Mouse (Mus musculus): ENCODE results near the gene 1810010H24Rik. TPM values are rescaled to one million over a fixed set of nuclear protein-coding genes. Genes with fewer than 3 reads are reported as not detected.
"Not testable (repeated sequence)": the region's sequence is repeated elsewhere in the genome, so short reads cannot be mapped to it uniquely, and the experiment has no call there.

1810010H24Rik gene
- polyA plus RNA-seq, 1 experiment from 2014 or later, result 2.5 TPM

DNA sequence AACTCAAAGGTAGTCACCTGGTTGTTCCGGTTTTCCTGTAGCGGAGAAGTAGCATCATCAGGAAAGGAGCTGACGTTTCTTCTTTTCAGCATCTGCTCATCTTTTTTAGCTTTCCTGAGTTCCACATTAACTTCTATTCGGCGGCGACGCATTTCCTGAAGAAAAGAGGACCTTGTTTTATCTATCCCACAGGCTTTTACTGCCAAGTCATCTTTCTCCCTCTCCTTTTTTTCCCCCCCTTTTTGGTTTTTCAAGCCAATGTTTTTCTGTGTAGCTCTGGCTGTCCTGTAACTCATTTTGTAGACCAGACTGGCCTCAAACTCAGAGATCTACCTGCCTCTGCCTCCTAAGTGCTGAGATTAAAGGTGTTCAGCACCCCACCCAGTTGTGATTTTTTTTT lies 29.0 kb upstream of the 1810010H24Rik start:
- not testable (repeated sequence) for H3K27ac ChIP-seq (ENCODE audit: low read length); H3K4me2 ChIP-seq (replicated peaks; ENCODE audit: low read depth, low read length); H3K9me3 ChIP-seq (ENCODE audit: control insufficient read depth, low read depth, low read length); H3K4me3 ChIP-seq (ENCODE audit: low read depth, low read length); ATAC-seq (ENCODE audit: insufficient number of reproducible peaks, insufficient read depth, low FRiP score, low read depth); H3K9ac ChIP-seq (replicated peaks; ENCODE audit: low read depth, low read length); H3K27me3 ChIP-seq (ENCODE audit: control insufficient read depth, insufficient read depth, low read length); H3K4me1 ChIP-seq (ENCODE audit: control insufficient read depth, insufficient read depth, low read length)
- peaks cover 40% of the 10 kb centered on the region for H3K36me3 ChIP-seq (ENCODE audit: control insufficient read depth, insufficient read depth, low read length)
- 93% methylated on average over 7 of the region's 7 CpGs for WGBS

DNA sequence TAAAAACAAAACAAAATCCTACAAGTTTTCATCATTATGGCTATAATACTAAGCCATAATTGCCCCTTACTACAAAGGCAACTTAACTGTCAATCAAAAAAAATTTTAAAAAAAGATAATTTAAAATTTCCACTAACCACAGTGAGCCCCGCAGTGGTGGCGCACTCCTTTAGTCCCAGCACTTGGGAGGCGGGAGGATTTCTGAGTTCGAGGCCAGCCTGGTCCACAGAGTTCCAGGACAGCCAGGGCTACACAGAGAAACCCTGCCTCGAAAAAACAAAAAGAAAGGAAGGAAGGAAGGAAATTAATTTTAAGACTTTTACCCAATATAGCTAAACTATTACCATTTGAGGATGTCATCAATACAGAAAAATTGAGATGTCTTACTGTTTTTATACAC lies 27.5 kb upstream of the 1810010H24Rik start:
- 15% methylated on average over 5 of the region's 5 CpGs for WGBS
- 0 out of 2 replicates have a peak, but pooled peaks cover 3% of the 10 kb centered on the region for H3K4me1 ChIP-seq (ENCODE audit: control insufficient read depth, insufficient read depth, low read length)

DNA sequence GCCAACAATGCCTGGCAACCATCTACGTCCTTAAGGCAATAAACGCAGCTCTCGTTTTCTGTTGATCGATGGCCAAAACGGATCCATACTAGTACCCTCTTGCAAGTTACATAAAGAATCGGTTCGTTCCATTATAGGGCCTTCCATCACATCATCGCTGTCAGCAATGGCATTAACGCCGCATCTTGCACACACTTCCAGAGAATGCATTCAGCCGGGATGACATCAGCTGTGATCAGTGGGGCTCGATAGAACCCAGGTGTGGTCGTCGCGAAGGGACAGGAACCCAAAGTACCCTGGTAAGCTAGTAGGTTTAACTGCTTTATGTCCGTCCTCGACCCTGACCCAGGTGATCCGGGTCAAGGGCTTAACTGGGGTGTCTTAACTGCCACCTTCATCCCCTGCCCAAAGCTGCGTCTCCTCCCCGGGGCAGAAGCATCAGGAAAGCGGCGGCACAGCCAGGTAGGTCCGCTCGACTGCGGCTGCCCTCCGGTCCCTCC lies 26.8 kb upstream of the 1810010H24Rik start:
- no peaks in the 10 kb centered on the region for H3K27me3 ChIP-seq (ENCODE audit: control insufficient read depth, insufficient read depth, low read length)
- peak overlapping the region; percentile 84 for H3K9ac ChIP-seq (replicated peaks; ENCODE audit: low read depth, low read length)
- H3K36me3 ChIP-seq (ENCODE audit: control insufficient read depth, insufficient read depth, low read length), result peaks cover 23% of the 10 kb centered on the region
- H3K4me2 ChIP-seq (replicated peaks; ENCODE audit: low read depth, low read length), result peak overlapping the region; percentile 62
- under 1% methylated on average over 26 of the region's 26 CpGs for WGBS
- peak; percentile 1; the same call in 1 of the 2 replicates for ATAC-seq (ENCODE audit: insufficient number of reproducible peaks, insufficient read depth, low FRiP score, low read depth)
- peak overlapping the region; percentile 96 for H3K4me3 ChIP-seq (ENCODE audit: low read depth, low read length)
- peak overlapping the region; percentile 93 for H3K27ac ChIP-seq (ENCODE audit: low read length)
- H3K9me3 ChIP-seq (ENCODE audit: control insufficient read depth, low read depth, low read length), result no peaks in the 10 kb centered on the region
- H3K4me1 ChIP-seq (ENCODE audit: control insufficient read depth, insufficient read depth, low read length), result 0 out of 2 replicates have a peak, but pooled peaks cover 3% of the 10 kb centered on the region

More for the DNA sequence above, 27.5 kb upstream of the 1810010H24Rik start:
- peaks cover 29% of the 10 kb centered on the region for H3K36me3 ChIP-seq (ENCODE audit: control insufficient read depth, insufficient read depth, low read length)
- peak overlapping the region; percentile 93; the same call in 1 of the 2 replicates for H3K27ac ChIP-seq (ENCODE audit: low read length)
- no peaks in the 10 kb centered on the region for H3K9me3 ChIP-seq (ENCODE audit: control insufficient read depth, low read depth, low read length)
- H3K9ac ChIP-seq (replicated peaks; ENCODE audit: low read depth, low read length), result peak overlapping the region; percentile 84
- peak overlapping the region; percentile 96 for H3K4me3 ChIP-seq (ENCODE audit: low read depth, low read length)
- no peaks in the 10 kb centered on the region for H3K27me3 ChIP-seq (ENCODE audit: control insufficient read depth, insufficient read depth, low read length)
- ATAC-seq (ENCODE audit: insufficient number of reproducible peaks, insufficient read depth, low FRiP score, low read depth), result no peak
- peak overlapping the region; percentile 62 for H3K4me2 ChIP-seq (replicated peaks; ENCODE audit: low read depth, low read length)

DNA sequence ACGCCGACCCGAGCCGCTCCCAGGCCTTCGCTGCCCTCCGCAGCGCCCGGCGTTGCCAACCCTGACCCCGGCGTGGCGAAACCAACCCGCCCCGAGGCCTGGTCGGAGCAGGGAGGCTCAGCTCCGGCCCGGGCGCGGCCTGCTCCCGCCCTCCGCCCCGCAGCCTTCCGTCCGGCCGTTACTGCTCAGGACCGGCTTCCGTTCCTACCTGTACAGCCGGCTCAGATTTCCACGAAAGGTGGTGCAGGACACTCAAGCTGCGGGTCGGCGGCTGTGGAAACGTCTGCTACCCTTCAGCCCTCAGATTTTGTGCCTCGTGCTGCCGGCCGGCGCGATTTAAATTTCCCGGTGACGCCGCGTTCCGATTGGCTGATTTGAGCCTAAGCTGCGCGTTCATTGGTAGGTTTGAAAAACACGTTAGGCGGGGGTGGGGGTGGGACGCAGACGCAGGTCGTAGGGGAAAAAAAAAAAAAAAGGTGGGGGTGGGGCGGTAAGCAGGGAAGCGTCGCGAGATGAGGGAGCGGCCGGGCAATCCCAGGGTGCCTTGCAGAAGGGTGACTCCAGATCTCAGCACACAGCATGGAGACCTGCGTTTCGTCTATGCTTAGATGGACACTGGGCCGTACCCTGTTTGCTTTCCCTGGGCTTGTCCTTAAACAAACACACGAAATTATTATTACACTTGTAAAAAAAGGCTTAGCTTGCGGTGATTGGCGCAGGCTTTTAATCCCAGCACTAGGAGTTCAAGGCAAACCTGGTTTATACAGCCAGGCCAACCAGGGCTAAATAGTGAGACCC lies 26.1 kb upstream of the 1810010H24Rik start, which contains the start of gene Kpna2:
TSS of gene Kpna2 (minus strand) at position 391 of the 798 bp plus-strand sequence.
- peak within 1 kb of the TSS; percentile 84 for H3K9ac ChIP-seq (replicated peaks; ENCODE audit: low read depth, low read length)
- H3K27ac ChIP-seq (ENCODE audit: low read length), result peak within 1 kb of the TSS; percentile 93
- H3K27me3 ChIP-seq (ENCODE audit: control insufficient read depth, insufficient read depth, low read length), result no peaks in the 10 kb centered on the region
- H3K36me3 ChIP-seq (ENCODE audit: control insufficient read depth, insufficient read depth, low read length), result peaks cover 18% of the 10 kb centered on the region
- peak; percentile 96 for ATAC-seq (ENCODE audit: insufficient number of reproducible peaks, insufficient read depth, low FRiP score, low read depth)
- WGBS, result under 1% methylated on average over 60 of the region's 62 CpGs
- H3K4me3 ChIP-seq (ENCODE audit: low read depth, low read length), result peak within 1 kb of the TSS; percentile 96
- no peaks in the 10 kb centered on the region for H3K4me1 ChIP-seq (ENCODE audit: control insufficient read depth, insufficient read depth, low read length)
- no peaks in the 10 kb centered on the region for H3K9me3 ChIP-seq (ENCODE audit: control insufficient read depth, low read depth, low read length)
- H3K4me2 ChIP-seq (replicated peaks; ENCODE audit: low read depth, low read length), result peak within 1 kb of the TSS; percentile 62

DNA sequence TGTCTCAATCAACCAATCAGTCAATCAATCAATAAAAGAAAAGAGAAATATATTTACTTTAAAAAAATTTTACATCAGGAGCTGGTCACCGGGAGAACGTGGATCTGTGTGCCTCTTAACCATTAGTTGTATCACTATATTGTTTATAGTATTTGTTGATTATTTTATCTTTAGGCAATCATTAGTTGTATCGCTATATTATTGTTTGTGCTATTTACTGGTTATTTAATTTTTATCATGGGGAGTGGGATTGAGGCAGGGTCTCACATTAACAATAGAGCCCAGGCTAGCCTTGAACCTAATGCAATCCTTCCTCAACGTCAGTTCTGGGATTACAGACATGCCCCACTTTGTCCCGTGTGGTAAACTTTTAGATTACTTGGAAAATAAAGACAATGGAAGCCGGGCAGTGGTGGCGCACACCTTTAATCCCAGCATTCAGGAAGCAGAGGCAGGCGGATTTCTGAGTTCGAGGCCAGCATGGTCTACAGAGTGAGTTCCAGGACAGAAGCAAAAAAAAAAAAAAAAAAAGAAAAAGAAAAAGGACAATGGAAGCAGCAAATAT lies 25.4 kb upstream of the 1810010H24Rik start:
- 75% methylated on average over 9 of the region's 9 CpGs for WGBS
- Histone ChIP-seq H3K9me3 (ENCODE audit: control insufficient read depth, low read depth, low read length) (no peaks in the 10 kb centered on the region), H3K4me1 (ENCODE audit: control insufficient read depth, insufficient read depth, low read length) (no peaks in the 10 kb centered on the region), H3K27me3 (ENCODE audit: control insufficient read depth, insufficient read depth, low read length) (no peaks in the 10 kb centered on the region), H3K4me3 (ENCODE audit: low read depth, low read length) (peak overlapping the region; percentile 20), H3K9ac (replicated peaks; ENCODE audit: low read depth, low read length) (0 out of 2 replicates have a peak overlapping the region, but pooled peaks have one; percentile 39), H3K36me3 (ENCODE audit: control insufficient read depth, insufficient read depth, low read length) (peaks cover 11% of the 10 kb centered on the region), H3K27ac (ENCODE audit: low read length) (peak overlapping the region; percentile 87), H3K4me2 (replicated peaks; ENCODE audit: low read depth, low read length) (peak overlapping the region; percentile 43)
- no peak for ATAC-seq (ENCODE audit: insufficient number of reproducible peaks, insufficient read depth, low FRiP score, low read depth)

DNA sequence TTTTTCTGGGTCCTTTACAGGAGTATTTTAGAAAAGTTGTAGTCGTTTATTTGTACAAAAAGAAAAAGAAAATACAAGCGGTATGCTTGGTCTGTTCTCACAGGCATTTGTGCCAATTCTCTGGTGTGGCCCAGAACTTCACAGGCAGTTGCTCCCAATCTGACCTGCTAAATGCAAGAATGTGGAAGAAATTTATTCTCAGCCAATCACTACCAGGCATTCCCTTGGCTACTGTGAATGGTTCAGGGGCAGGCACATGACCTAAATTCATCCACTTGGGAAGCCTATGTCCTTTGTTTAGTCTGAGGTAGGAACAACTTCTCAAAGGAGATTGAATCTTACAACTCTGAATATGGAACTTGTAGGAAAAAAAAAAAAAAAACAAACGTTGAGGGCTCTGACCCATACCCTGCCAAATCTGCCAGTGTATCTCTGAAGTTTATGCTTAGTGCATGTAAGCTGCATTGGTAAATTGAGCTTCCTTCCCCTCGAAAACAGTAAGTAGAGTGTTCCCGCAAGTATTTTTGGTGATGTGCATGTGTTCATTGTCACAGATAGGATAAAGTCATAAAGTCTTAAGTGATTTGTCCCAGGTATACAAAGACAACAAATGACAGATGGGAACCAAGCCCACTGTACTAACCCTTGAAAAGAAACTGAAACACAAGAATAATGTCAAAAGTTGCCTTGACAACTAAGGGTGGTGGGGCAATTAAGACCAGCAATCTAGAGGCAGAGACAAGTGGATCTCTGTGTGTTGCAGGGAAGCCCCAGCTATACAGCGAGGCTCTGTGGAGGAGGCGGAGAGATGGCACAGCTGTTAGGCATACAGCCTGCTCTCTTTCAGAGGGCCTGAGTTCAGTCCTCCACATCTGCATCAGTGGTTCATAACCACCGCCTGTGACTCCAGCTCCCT lies 23.5 kb upstream of the 1810010H24Rik start:
- WGBS, result 48% methylated on average over 7 of the region's 8 CpGs
- ATAC-seq (ENCODE audit: insufficient number of reproducible peaks, insufficient read depth, low FRiP score, low read depth), result no peak

DNA sequence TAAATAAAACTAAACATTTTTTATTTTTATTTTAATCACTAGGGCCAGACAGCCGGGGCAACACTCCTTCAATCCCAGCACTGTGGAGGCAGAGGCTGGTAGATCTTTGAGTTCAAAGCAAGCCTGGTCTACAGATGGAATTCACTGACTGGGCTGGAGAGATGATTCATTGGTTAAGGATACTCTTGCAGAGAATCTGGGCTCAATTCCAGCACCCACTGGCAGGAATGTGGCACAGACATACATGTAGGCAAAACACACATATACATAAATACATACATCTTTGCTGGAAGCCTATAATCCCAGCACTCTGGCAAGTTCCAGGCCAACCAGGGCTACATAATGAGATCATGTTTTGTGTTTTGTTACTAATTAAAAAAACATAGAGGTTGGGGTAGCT lies 19.9 kb upstream of the 1810010H24Rik start:
- Histone ChIP-seq H3K27me3 (ENCODE audit: control insufficient read depth, insufficient read depth, low read length) (no peaks in the 10 kb centered on the region), H3K4me3 (ENCODE audit: low read depth, low read length) (no peak overlapping the region), H3K9ac (replicated peaks; ENCODE audit: low read depth, low read length) (no peak overlapping the region), H3K27ac (ENCODE audit: low read length) (no peak overlapping the region), H3K4me1 (ENCODE audit: control insufficient read depth, insufficient read depth, low read length) (no peaks in the 10 kb centered on the region), H3K9me3 (ENCODE audit: control insufficient read depth, low read depth, low read length) (no peaks in the 10 kb centered on the region), H3K36me3 (ENCODE audit: control insufficient read depth, insufficient read depth, low read length) (no peaks in the 10 kb centered on the region), H3K4me2 (replicated peaks; ENCODE audit: low read depth, low read length) (no peak overlapping the region)
- 80% methylated on average over 1 of the region's 1 CpGs for WGBS
- ATAC-seq (ENCODE audit: insufficient number of reproducible peaks, insufficient read depth, low FRiP score, low read depth), result no peak

More for the DNA sequence above, 23.5 kb upstream of the 1810010H24Rik start:
- Histone ChIP-seq H3K4me3 (ENCODE audit: low read depth, low read length) (no peak overlapping the region), H3K27me3 (ENCODE audit: control insufficient read depth, insufficient read depth, low read length) (no peaks in the 10 kb centered on the region), H3K36me3 (ENCODE audit: control insufficient read depth, insufficient read depth, low read length) (no peaks in the 10 kb centered on the region), H3K4me1 (ENCODE audit: control insufficient read depth, insufficient read depth, low read length) (no peaks in the 10 kb centered on the region), H3K4me2 (replicated peaks; ENCODE audit: low read depth, low read length) (no peak overlapping the region), H3K9me3 (ENCODE audit: control insufficient read depth, low read depth, low read length) (no peaks in the 10 kb centered on the region), H3K27ac (ENCODE audit: low read length) (no peak overlapping the region), H3K9ac (replicated peaks; ENCODE audit: low read depth, low read length) (no peak overlapping the region)

DNA sequence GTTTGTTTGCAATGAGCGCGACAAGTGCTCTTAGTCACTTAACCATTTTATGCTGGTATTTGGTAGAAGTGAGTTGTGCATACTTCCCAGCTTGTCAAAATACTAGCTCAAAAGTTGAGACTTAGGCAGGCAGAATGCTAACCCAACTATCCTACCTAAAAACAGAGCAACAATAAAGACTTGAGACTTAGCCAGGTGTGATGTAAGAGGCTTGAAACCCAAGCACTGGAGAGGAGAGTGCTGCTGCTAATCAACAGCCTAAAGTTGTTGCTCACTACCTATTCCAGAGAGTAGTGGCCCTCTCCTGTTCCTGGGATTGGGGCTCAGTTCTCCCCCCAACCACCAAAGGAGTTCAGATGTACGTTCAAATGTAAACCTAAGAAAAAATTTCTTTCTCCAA lies 15.0 kb upstream of the 1810010H24Rik start:
- no peaks in the 10 kb centered on the region for H3K27me3 ChIP-seq (ENCODE audit: control insufficient read depth, insufficient read depth, low read length)
- H3K4me2 ChIP-seq (replicated peaks; ENCODE audit: low read depth, low read length), result no peak overlapping the region
- H3K4me3 ChIP-seq (ENCODE audit: low read depth, low read length), result no peak overlapping the region
- no peaks in the 10 kb centered on the region for H3K36me3 ChIP-seq (ENCODE audit: control insufficient read depth, insufficient read depth, low read length)
- ATAC-seq (ENCODE audit: insufficient number of reproducible peaks, insufficient read depth, low FRiP score, low read depth), result no peak
- no peaks in the 10 kb centered on the region for H3K9me3 ChIP-seq (ENCODE audit: control insufficient read depth, low read depth, low read length)
- no peak overlapping the region for H3K9ac ChIP-seq (replicated peaks; ENCODE audit: low read depth, low read length)
- H3K4me1 ChIP-seq (ENCODE audit: control insufficient read depth, insufficient read depth, low read length), result no peaks in the 10 kb centered on the region
- H3K27ac ChIP-seq (ENCODE audit: low read length), result no peak overlapping the region
- WGBS, result 91% methylated on average over 3 of the region's 3 CpGs

Measured in stomach, embryonic 14.5 days (tissue).